Mouse (Mus musculus) layer of hippocampus, adult 2 months (tissue): ENCODE results near the gene Slco2a1. TPM values are rescaled to one million over a fixed set of nuclear protein-coding genes. Genes with fewer than 3 reads are reported as not detected.

ENCODE experiments used
- DNase-seq, 2 experiments: peaks; one replicate each; pipeline ENCODE4 v3.0.0; 2022; ENCODE audit warnings: low spot score in 2 of 2
- H3K27ac ChIP-seq: fragments of 200-600 bp; 2 replicates; pipeline ENCODE4 v1.8.1; 2022
- H3K4me3 ChIP-seq: fragments of 200-600 bp; 2 replicates; pipeline ENCODE4 v1.8.1; 2022; ENCODE audit warnings: mild to moderate bottlenecking
- CTCF ChIP-seq: fragments of 200-600 bp; conservative IDR thresholded peaks from 2 replicates; pipeline ENCODE4 v1.8.1; 2022; ENCODE audit warnings: antibody characterized with exemption, mild to moderate bottlenecking, moderate library complexity
- total RNA-seq, 2 experiments: library from RNA; stranded (reverse); gene quantifications; 2 replicates each; pipeline ENCODE4 v1.2.3; 2021

The Slco2a1 gene
- total RNA-seq, 2 experiments from 2014 or later = 2.0 to 3.2 TPM

DNA sequence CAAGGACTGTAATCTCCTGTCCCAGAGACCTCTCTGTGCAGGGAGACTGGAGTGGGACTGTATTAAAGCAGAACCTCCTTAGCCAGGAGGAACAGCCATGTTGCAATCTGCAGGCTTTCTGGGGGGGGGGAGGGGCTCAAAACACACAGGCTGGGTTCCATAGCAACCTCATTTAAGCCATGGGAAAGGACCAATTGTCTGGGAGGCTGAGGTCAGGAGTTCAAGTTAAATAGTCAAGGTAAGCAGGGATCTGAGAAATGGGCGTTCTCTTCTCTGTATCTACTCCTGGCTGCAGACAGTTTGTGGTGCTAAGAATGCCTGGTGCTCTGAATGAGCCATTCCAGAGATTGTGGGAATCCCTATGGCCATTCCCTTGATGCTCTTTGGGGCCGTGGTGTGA is 41.5 kb downstream of the Slco2a1 start:
- Histone ChIP-seq H3K27ac (no peak overlapping the region), H3K4me3 (no peak overlapping the region)
- TF ChIP-seq CTCF = no peak

GRCm38 (mm10) chr9:103031211-103031610 is 42.7 kb downstream of the Slco2a1 start:
- H3K27ac ChIP-seq = no peak overlapping the region
- no peak for DNase-seq
- no peak for TF ChIP-seq CTCF
- H3K4me3 ChIP-seq = no peak overlapping the region

More for the DNA sequence above, 41.5 kb downstream of the Slco2a1 start:
- DNase-seq = no peak

GRCm38 (mm10) chr9:103032193-103032592 is 43.7 kb downstream of the Slco2a1 start:
- H3K27ac ChIP-seq = no peak overlapping the region
- TF ChIP-seq CTCF = no peak
- no peak overlapping the region for H3K4me3 ChIP-seq
- DNase-seq = no peak

DNA sequence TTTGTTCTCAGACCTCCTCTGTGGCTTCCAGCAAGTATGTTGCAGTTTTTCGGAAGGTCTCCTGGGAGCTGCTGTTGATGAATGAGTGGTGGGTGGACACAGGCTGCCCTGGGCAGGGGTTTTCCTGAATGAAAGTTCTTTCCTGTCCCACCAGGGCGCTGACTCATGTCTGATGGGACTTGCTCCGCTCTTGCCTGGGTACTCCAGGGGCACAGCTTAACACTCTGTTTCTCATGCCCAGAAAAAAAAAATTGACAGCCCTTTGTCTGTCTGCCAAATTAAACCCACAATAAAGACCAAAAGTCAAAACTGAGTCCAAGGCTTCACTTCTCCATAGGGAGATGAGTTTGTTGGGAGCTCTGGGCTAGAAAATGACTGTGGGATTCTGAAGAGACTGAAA is 44.9 kb downstream of the Slco2a1 start:
- Histone ChIP-seq H3K4me3 (no peak overlapping the region), H3K27ac (no peak overlapping the region)
- no peak for TF ChIP-seq CTCF
- no peak for DNase-seq

- no peak overlapping the region for H3K27ac ChIP-seq
- H3K4me3 ChIP-seq = no peak overlapping the region
- DNase-seq = no peak
- TF ChIP-seq CTCF = no peak
These were observed 48.5 kb downstream of the Slco2a1 start for GRCm38 (mm10) chr9:103036971-103037391.

DNA sequence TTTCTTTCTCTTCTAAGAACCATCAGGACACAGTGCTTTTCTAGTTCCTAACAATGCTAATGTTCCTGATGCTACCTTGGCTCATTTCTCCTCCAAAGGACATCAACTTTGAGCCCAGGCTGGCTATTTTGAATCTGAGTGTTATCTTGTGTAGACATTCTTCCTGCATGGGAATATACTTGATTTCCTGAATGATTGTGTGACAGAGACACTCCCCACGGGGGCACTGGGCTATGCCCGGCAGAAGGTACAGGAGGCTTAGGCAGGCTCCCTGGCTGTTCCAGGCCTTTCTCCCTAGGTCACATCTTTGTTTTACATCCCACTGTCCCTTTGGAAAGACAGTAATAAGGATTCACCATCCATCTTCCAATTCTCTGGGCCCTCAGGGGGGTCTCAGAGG is 49.8 kb downstream of the Slco2a1 start:
- TF ChIP-seq CTCF = no peak
- Histone ChIP-seq H3K27ac (no peak overlapping the region), H3K4me3 (no peak overlapping the region)
- DNase-seq = no peak

- Histone ChIP-seq H3K4me3 (no peak overlapping the region), H3K27ac (no peak overlapping the region)
- TF ChIP-seq CTCF = no peak
- DNase-seq = no peak
These were observed 50.2 kb downstream of the Slco2a1 start for GRCm38 (mm10) chr9:103038705-103039104.

DNA sequence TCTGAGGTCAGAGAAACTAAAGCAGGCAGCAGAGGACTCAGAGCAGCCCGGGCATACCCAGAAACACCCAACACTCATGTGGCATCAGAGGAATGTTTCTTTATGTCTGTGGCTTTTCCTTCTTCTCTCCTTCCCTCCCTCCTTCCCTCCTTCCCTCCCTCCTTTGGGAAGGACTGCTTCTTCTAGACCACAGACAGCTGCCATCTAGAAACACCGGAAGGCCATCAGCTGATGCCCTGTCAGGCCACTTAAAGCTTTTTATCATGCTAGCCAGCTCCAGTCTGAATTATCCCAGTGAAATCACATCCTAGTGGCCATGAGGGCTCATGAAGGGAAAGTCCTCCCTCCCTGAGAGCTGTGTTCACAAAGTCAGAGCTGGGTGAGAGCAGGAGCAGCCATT is 52.1 kb downstream of the Slco2a1 start:
- DNase-seq = no peak
- Histone ChIP-seq H3K4me3 (no peak overlapping the region), H3K27ac (no peak overlapping the region)
- no peak for TF ChIP-seq CTCF

DNA sequence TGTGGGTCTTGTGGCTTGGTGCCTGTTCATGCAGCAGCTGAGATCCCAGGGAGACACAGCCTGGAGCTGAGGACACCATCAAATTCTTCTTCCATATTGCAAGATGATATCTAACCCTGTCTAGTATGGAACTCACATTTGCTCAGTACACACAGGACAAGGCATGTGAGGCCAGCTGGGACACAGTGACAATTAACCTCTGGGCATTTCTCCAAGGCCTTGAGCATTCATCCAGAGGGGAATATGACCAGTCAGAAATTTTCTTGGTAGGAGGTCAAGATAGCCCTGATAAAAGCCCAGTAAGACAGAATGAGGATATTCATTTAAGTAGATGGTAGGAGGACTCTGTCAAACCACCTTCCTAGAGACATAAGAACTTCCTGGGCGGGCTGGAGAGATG is 56.9 kb downstream of the Slco2a1 start:
- H3K27ac ChIP-seq = no peak overlapping the region
- no peak overlapping the region for H3K4me3 ChIP-seq
- no peak for DNase-seq
- TF ChIP-seq CTCF = no peak

- H3K27ac ChIP-seq = no peak overlapping the region
- TF ChIP-seq CTCF = no peak
- no peak overlapping the region for H3K4me3 ChIP-seq
- DNase-seq = no peak
These were observed 60.6 kb downstream of the Slco2a1 start for GRCm38 (mm10) chr9:103049049-103049511.

- Histone ChIP-seq H3K27ac (no peak overlapping the region), H3K4me3 (no peak overlapping the region)
- no peak for TF ChIP-seq CTCF
- DNase-seq = no peak
These were observed 65.3 kb downstream of the Slco2a1 start for GRCm38 (mm10) chr9:103053829-103054228.

DNA sequence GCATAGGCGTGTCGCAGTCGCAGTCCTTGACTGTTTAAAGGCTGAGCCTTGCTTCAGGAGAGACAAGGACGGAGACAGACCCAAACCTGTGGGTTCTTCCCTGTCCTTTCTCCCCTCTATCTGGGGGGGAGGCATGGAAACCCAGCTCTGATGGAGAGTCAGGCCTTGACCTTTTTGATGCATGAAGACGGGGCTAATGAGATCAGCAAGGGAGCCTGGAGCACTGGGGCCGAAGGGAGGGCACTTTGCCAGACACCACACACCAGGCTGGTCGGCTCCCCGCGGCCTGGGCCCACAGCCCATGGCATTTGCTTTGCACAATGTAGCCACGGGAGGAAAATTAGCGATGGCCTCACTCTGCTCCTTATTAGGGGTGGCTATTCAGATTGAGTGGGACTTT is 66.5 kb downstream of the Slco2a1 start:
- Histone ChIP-seq H3K4me3 (no peak overlapping the region), H3K27ac (no peak overlapping the region)
- no peak for TF ChIP-seq CTCF
- DNase-seq = no peak

DNA sequence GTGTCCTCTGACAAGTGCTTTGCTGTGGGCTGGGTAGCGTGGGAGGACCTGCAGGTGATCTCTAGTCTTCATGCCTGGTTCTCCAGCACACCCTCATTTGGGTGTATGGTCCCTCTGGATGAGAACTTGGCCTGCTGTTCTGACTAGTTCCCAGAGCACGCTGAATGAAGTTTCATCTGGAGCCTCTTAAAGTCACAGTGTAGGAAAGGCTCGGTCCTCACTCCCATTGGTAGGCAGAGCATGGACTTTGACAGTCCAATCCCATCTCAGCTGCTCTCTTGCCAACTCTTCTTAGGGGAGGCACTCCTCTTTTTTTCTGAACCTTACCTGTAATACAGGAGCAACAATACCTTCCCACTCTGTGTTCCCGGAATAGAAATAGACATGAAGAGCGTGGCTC is 67.7 kb downstream of the Slco2a1 start:
- TF ChIP-seq CTCF = no peak
- Histone ChIP-seq H3K27ac (no peak overlapping the region), H3K4me3 (no peak overlapping the region)
- DNase-seq = no peak

DNA sequence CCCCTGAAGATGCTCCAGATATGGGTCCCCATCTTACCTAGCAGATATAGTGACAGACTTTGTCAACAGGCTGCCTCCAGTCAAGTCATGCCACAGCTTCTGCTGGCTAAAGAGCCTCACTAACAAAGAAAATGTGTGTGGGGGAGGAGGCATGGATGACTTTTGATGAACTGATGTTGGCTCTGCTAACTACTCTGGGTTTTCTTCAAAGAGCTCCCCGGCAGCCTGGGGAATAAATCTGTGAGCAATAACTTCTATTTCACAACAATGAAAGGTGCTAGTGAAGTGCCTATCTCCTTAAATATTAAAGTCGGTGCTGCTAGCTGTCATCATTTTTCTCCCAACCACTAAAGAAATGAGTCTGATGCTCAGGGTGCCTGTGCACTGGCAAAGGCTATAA is 72.0 kb downstream of the Slco2a1 start:
- no peak for DNase-seq

More for the DNA sequence above, 72.0 kb downstream of the Slco2a1 start:
- H3K4me3 ChIP-seq = no peak overlapping the region
- no peak for TF ChIP-seq CTCF
- H3K27ac ChIP-seq = no peak overlapping the region
